Mouse (Mus musculus) lung, postnatal 0 days (tissue): ENCODE data around the gene Olfr453.

Experiments
- CTCF ChIP-seq: IDR thresholded peaks from 2 replicates; pipeline ENCODE4 v1.5.1; 2016; ENCODE audit warnings: antibody characterized with exemption, mild to moderate bottlenecking
- EP300 ChIP-seq: IDR thresholded peaks from 2 replicates; pipeline ENCODE4 v1.6.1; 2016; ENCODE audit warnings: antibody characterized with exemption, mild to moderate bottlenecking, control low read depth

GRCm38 (mm10) chr6:42717973-42718372 is 21.2 kb upstream of the Olfr453 start:
- TF ChIP-seq CTCF, result no peak
- TF ChIP-seq EP300, result no peak
